In genomic region chr13:91128581-91128980, GRCm38 (mm10) we compare ENCODE assay signal across 10 mouse cellular contexts.
DNase-seq lines count a peak whose midpoint lies in the region; ATAC-seq lines count a peak whose summit lies in the region.
"Had no signal": no experiment of that assay in that cellular context is flagged by ENCODE, and none has a peak within 500 bp of the region (broad histone marks: within the 10 kb centered on the region; RNA-seq: fewer than 3 reads in every experiment).

No protein-coding gene starts in this region.

- peak overlapping the region; percentile 79 for H3K27ac ChIP-seq in hindbrain, embryonic 12.5 days
- peak overlapping the region; percentile 25; the same call in 1 of the 2 replicates for H3K27ac ChIP-seq in limb, embryonic 10.5 days
- H3K27ac ChIP-seq: embryonic facial prominence, embryonic 12.5 days; liver, embryonic 15.5 days had no signal

- H3K4me1 ChIP-seq in hindbrain, embryonic 12.5 days, result peaks cover 7% of the 10 kb centered on the region
- peaks cover 18% of the 10 kb centered on the region for H3K4me1 ChIP-seq in limb, embryonic 10.5 days
- H3K4me1 ChIP-seq: liver, embryonic 15.5 days had no signal

- no peaks in the 10 kb centered on the region for H3K36me3 ChIP-seq in hindbrain, embryonic 12.5 days
- no peaks in the 10 kb centered on the region for H3K36me3 ChIP-seq in limb, embryonic 10.5 days
- H3K36me3 ChIP-seq: embryonic facial prominence, embryonic 12.5 days; liver, embryonic 15.5 days had no signal

- no peak overlapping the region for H3K9ac ChIP-seq in hindbrain, embryonic 12.5 days
- H3K9ac ChIP-seq: embryonic facial prominence, embryonic 12.5 days; liver, embryonic 15.5 days had no signal

- H3K4me2 ChIP-seq in hindbrain, embryonic 12.5 days (replicated peaks), result peak overlapping the region; percentile 24
- H3K4me2 ChIP-seq: embryonic facial prominence, embryonic 12.5 days; liver, embryonic 15.5 days had no signal

- peak; percentile 88 for DNase-seq in brain, adult 2 months (ENCODE audit: low read depth, low spot score)
- peak; percentile 36 to 47 for DNase-seq in cerebellum, adult 18-20 months
- no peak for DNase-seq in limb, embryonic 10.5 days (ENCODE audit: low spot score)
- no peak for DNase-seq in spleen, adult 12 weeks (ENCODE audit: low spot score)
- no peak for DNase-seq in lung, postnatal 4 days
- no peak for DNase-seq in urinary bladder, postnatal 10 days (ENCODE audit: low spot score)
- no peak for DNase-seq in adrenal gland, adult 18-20 months (ENCODE audit: low spot score in 2 of 2)

- no peaks in the 10 kb centered on the region for H3K9me3 ChIP-seq in hindbrain, embryonic 12.5 days (replicated peaks)
- H3K9me3 ChIP-seq in limb, embryonic 10.5 days (replicated peaks), result no peaks in the 10 kb centered on the region
- H3K9me3 ChIP-seq: embryonic facial prominence, embryonic 12.5 days; liver, embryonic 15.5 days had no signal

- 36% methylated on average over 1 of the region's 1 CpGs for WGBS in hindbrain, embryonic 12.5 days
- whole genome bisulfite sequencing in limb, embryonic 10.5 days, result 79% methylated on average over 1 of the region's 1 CpGs

- H3K27me3 ChIP-seq in hindbrain, embryonic 12.5 days, result no peaks in the 10 kb centered on the region
- no peaks in the 10 kb centered on the region for H3K27me3 ChIP-seq in limb, embryonic 10.5 days (ENCODE audit: low read depth, poor library complexity, severe bottlenecking)
- H3K27me3 ChIP-seq: embryonic facial prominence, embryonic 12.5 days; liver, embryonic 15.5 days had no signal

- no peak overlapping the region for H3K4me3 ChIP-seq in hindbrain, embryonic 12.5 days
- H3K4me3 ChIP-seq in limb, embryonic 10.5 days, result no peak overlapping the region
- H3K4me3 ChIP-seq: embryonic facial prominence, embryonic 12.5 days; liver, embryonic 15.5 days had no signal

- ATAC-seq in hindbrain, embryonic 12.5 days (ENCODE audit: low FRiP score), result peak; percentile 78

Comparison
In these comparisons a context has a peak if more than half of its experiments do, and no peak if none do; other contexts are left out.
1. DNase-seq: peak in brain, adult 2 months (single experiment) and cerebellum, adult 18-20 months (2 of 2); none in limb, embryonic 10.5 days (single experiment), spleen, adult 12 weeks (single experiment), lung, postnatal 4 days (0 of 2), urinary bladder, postnatal 10 days (single experiment) and adrenal gland, adult 18-20 months (0 of 2).